Mouse (Mus musculus) layer of hippocampus, adult 9-10 months (tissue): ENCODE results near the gene Galntl6.

ENCODE experiments used
- DNase-seq: peaks from one replicate; pipeline ENCODE4 v3.0.0; 2022; ENCODE audit warnings: low spot score

Gene Galntl6

GRCm38 (mm10) chr8:57962286-57963110 is 949.9 kb downstream of the Galntl6 start:
- no peak for DNase-seq

- no peak for DNase-seq
Measured at GRCm38 (mm10) chr8:57959136-57959535, 953.3 kb downstream of the Galntl6 start.

DNA sequence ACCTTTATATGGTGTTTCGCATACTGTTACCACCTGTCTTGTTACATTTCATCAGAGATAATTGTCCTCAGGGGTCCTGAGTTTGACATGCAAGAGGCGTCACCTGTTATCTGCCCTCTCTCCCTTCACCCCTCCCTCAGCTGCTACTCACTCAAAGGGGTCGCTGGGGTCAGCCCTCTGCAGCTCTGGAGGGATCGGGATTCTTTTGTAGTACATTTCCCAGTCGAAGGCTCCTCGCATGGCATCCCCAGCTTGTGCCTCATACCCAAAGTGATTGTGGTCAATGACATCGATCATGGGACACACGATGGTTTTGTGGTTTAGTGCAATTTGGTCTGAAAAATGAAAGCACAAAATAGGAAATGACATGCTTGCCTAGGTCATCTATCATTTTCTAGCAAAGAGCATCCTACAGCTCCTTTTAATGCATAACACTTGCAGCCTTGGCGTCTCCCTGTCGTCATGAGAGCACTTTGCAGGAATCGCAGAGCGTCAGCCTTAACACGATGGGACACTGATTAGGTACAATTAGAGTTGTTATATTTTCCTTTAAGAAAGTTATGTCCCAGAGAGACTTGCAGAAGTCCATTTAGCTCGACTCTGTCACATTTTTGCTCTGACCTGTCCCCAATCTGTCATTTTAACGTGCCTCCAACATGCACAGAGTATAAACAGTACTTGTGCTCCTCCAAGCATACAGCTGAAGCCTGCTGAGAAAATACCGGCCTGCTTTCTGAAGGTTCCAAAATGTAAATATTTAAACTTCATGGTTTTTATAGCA is 954.1 kb downstream of the Galntl6 start:
- DNase-seq = no peak

- DNase-seq = no peak
Measured at GRCm38 (mm10) chr8:57955501-57955900, 956.9 kb downstream of the Galntl6 start.

GRCm38 (mm10) chr8:57941113-57941512 is 971.3 kb downstream of the Galntl6 start:
- no peak for DNase-seq

- DNase-seq = no peak
Measured at GRCm38 (mm10) chr8:57939856-57940420, 972.5 kb downstream of the Galntl6 start.

DNA sequence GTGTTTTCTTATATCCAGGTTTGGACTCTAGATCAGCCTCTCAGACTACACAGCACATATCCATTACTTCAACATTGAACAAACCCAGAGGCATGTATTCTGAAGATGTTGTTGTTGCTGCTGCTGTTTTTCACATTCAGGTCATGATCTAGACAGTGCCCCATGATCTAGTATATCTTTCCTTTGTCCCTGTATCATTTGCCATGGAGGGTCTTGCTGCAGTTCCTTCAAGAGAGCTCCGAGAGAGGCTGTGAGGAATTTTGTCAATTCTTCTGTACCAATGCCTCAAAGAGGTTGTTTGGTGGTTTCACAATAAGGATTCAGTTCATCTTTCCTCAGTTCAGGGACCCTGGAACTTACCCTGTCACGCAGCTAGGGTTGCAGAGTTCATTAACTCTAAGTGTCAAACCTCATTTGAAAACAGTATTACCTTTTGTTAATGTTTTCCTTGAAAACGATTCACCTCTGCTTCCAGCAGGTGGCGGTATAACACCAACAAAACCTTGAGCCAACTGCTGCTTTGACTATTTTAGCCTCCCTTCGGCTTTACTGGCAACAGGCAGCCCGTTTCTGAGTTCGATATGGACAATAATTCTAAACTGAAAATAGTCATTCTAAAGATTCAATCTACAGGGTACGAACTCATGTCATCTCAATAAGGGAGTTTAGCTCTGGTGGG is 973.1 kb downstream of the Galntl6 start:
- peak; percentile 31 for DNase-seq

DNA sequence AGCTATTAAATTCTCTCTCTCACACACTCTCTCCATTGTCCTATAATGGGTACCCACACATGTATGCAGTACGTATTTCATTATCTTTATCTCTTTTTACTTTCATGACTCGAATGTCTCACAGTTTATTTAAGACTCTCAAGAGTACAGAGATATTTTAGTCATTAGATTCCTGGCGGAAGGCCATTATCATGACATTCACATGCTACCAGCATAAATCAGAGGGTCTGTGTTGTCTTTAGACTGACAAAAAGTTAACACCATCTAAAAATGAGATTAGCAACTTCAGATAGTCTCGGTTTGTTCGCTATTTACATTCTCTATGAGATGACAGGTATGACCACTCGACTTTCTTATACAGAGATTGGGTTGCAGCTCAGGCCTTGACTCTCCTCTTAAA is 985.4 kb downstream of the Galntl6 start:
- DNase-seq = no peak

DNA sequence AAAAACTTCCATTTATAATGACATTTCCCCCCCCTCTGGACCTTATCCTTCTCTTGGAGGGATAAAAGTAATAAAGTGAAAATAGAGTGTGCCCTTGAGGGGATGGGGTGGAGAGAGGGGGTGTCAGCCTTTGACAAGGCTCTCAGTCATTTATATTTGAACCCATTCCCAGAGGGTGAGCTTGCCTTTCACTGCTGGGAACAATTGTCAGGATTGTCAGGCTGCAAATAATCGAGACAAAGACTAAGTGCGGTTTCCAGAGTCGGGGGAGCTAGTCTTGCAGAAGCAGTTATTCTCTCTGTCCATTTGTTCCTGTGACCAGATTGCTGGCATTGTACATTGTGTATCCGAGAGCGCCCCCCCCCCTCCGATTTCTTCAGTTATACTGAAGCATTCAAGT is 988.9 kb downstream of the Galntl6 start:
- DNase-seq = no peak

DNA sequence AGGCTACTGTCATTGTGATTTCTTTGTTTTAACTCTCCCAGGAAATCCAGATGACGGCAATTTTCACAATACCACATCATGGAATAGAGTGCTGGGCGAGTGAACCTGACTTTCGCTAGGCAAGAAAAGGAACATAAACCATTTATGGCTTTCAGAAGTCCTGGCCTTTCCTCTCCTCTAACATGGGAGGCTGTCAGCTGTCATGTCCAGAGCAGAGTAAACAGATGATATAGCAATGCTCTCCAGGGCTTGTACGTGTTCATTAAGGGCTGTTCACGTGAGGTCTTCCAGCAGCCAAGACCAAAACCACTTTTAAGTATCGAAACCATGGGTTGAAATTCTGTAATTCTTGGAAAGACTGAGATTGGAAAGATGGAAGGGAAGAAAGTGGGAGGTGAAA is 989.3 kb downstream of the Galntl6 start:
- no peak for DNase-seq

GRCm38 (mm10) chr8:57922214-57923070 is 990.0 kb downstream of the Galntl6 start:
- no peak for DNase-seq

DNA sequence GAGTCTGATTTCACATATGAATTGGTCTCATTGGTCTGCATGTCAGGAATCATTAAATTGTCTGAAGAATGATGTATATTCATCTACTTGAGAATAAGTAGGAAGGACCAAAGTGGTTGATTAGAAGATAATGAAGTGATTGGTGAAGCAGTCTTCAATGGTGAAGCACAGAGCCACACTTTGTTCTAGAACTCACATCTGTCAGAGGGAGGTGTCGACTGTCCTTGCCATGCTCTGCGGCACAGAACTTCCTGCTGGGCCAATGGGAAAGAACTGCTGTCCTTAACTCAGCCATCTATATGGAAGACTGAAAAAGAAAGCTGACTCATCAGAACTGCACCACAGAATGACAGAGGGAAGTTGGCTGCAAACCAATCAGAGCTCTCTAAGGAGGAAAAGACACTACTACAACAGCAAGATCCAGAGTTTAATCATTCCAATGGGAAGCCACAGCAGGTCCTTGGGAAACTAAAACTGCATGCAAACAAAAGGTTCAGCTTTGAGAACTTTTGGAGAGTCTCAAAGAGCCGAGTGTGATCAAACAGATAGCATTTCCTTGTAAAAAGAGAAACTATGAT is 992.0 kb downstream of the Galntl6 start:
- no peak for DNase-seq

- no peak for DNase-seq
Measured at GRCm38 (mm10) chr8:57918720-57919640, 993.5 kb downstream of the Galntl6 start.

DNA sequence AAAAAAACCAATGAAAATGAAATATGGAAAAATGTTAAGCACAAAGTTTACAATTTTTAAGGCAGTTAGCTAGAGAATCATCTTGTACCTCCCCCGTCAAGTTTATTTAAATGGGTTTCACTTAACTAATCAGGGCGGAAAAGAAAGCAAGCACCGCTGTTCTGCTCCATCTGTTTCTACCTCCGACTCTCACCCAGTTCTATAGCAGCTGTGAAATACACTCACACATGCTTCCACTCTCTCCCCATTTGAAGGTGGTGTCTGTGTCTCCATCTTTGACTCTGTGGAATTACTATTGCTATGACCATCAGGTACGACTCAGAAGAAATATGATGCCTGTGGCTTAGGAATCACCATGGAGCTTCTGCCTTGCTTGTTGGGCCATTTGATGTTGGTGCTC is 1019.1 kb downstream of the Galntl6 start:
- no peak for DNase-seq

DNA sequence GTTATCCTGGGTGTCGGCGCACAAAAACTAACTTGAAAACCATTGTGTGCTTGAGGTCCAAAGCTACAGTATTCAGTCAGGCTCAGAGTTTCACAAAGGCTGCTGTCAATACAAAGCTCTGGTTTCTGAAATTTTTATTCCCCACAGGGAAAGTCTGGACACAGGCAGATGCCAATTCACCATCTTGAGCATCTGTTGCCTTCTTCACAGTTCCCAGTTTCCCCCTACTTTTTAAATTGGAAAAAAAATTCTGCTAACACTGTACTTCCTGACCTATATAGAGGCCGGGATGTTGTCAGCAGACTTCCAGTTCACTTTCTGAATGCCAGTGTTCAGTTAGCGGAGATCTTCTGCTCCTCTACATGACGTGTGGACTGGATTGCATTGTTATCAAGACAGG is 1020.3 kb downstream of the Galntl6 start:
- DNase-seq = no peak

- DNase-seq = no peak
Measured at GRCm38 (mm10) chr8:57890159-57890558, 1022.3 kb downstream of the Galntl6 start.

GRCm38 (mm10) chr8:57888831-57889230 is 1023.6 kb downstream of the Galntl6 start:
- no peak for DNase-seq

GRCm38 (mm10) chr8:57879452-57879851 is 1033.0 kb downstream of the Galntl6 start:
- DNase-seq = peak; percentile 63

DNA sequence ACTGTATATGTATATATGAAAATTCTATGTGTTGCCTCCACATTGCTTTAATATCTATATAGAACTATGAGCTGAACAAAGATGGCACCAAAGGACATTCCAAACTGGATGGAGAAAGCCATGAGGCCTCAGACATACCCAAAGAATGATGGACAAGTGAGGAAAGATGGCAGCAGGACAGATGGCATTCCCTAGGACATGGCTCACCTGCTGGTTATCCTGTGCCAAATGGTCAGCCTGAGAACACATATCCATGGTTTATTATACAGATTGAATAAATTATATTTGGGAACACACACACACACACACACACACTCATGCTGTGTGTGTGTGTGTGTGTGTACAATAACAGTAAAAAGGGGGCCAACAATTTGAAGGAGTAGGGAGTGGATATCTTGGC is 1063.4 kb downstream of the Galntl6 start:
- no peak for DNase-seq

DNA sequence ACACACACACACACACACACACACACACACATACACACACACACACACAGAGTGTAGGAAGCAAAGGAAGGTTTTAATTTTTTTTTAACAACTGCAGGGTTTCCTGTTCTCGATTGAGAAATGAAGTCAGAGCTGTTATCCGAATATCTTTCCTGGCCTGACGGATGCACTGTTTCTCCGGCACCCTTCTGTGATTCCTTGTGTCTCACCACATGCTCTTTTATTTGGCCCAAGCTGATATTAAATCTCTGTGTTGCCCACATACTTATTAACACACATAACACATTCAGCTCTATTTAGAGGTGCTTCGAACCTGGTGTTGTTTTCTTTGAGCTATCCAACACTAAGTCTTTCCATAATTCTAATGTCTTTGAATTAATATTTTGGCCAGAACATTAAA is 1069.0 kb downstream of the Galntl6 start:
- no peak for DNase-seq
